Mouse (Mus musculus) spleen, postnatal 4 days (tissue): ENCODE measurements around the gene Malrd1.
"Not testable (repeated sequence)": the region's sequence is repeated elsewhere in the genome, so short reads cannot be mapped to it uniquely, and the experiment has no call there.

Experiments
- DNase-seq, 2 experiments: peaks; one replicate each; pipeline ENCODE4 v3.0.0; 2022; ENCODE audit warnings: low spot score in 2 of 2

The Malrd1 gene

DNA sequence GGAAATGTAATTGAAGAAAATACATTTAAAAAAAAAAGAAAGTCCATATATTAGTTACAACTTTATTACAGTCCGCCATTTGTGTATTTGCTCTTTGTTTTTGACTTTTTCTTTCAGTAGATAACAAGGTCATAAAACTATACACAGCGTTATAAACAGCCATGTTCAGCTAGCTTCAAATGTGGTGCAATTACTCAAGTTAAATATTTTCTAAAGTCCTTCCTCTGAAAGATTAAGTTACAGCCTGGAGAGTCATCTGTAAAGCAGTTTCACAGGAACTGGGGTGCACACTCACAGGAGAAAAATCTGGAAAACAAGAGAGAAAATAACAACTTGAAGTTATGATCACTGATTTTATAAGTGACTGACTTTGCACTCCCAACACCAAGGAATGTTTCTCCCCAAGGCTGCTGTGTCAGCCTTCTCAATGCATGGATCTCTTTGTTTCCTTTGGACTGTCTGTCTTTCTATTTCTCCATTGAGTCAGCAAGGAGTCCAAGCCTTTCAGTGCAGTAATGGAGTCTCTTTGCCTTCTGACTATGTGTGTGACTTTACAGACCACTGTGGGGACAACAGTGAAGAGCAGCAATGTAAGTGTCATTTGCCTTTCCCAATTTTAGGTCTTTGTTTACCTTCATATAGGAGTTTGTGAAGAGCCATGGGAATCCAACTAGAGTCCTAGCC is at the start of gene Malrd1:
Gene Malrd1, plus strand, starts transcription at position 239 of the 684 bp plus-strand sequence.
- no peak for DNase-seq

DNA sequence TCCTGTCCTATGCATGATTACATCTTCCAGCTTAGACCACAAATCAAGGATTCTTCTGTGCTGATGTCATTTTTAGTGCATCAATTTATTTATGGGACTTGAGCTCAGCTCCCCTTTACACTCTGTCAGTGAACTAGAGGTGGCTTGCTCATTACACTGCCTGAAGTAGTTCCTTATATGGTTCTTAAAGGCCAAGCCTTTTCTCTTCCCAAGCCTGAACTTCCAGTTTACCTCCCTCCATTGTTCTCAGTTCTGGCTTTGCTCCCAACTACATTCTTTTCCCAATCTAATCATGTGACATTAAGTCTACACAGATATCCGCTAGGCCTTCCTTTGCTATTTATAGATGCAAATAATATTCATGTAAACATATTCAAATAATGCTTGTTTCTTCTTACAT is 12.4 kb downstream of the Malrd1 start:
- no peak for DNase-seq

DNA sequence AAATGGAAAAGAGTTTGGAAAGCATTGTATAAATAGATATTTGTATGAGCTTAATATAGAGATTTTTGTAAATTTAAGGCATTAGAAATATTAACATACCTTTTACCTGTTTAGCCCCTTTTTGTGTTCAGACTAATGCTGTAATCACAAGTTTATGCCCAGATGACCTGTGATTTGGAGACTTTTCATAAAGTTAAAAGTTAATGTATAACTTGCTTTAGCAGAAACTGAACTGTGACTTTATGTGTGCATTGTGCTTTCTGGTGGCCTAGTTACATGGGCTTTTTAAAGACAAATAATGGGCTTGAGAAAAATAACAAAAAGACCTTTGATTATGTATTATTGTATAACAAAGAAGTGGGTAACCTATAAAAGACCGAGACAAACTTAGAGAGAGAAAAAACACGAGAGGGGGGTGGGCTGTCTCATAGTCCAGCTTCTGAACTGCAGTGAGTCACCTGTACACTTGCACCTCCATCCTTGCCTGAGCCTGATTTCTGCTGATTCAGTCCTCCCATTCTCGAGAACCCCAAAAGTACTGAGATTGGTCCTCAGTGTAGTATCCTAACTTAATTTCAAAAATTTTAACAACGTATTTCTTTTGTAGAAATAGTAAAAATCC is 87.2 kb downstream of the Malrd1 start:
- DNase-seq, result no peak

DNA sequence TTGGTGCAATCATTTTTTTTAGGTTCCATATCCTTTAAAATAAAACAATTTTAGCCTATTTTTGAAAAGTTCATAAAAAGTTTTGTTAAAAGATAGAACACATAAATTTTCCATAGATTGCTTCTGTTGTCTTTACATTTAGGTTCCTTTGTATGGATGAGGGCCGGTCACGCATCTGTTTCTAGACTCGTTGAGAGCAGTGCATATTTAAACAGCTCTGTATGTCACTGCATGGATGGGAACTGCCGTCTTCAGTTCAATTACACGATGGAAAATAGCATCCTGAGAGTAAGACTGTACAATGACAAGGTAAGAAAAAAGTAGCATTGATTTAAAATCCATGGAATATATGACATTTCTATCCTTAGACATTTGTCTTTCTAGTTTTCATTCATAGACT is 87.7 kb downstream of the Malrd1 start:
- no peak for DNase-seq

DNA sequence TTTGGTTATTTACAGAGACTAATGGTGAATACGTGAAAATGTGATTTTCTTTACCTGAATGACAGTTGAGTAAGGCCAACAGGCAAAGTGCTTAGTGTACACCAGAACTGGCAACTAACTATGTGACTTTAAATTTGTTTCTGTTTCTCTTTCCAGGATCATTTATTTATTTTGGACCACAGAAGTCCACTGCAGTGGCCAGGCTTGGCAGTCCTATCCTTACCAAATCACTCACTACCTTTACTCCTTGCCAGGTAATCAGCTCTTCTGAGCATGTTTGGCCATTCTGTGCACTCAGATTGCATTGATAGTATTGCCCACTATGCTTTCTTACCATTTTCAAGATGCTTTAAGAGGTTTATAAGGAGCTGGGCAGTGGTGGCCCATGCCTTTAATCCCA is 109.5 kb downstream of the Malrd1 start:
- DNase-seq, result no peak

DNA sequence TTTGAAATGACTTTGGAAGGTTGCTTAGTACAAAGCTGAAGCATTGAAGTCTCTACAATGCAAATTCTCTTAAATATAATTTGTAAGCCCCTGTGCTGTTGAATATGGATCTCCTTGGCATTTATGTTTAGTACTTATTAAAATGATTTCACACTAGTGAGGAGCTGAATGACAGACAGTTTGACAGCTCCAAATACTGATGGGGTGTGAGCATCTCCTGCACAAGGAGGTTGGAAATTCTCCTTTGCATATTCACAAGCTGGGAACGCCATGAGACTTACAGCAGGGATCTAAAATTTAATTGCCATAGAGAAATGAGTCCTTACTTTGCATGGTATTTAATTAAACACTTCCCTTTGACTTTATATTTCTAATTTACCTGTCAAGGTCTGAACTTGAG is 117.6 kb downstream of the Malrd1 start:
- no peak for DNase-seq

DNA sequence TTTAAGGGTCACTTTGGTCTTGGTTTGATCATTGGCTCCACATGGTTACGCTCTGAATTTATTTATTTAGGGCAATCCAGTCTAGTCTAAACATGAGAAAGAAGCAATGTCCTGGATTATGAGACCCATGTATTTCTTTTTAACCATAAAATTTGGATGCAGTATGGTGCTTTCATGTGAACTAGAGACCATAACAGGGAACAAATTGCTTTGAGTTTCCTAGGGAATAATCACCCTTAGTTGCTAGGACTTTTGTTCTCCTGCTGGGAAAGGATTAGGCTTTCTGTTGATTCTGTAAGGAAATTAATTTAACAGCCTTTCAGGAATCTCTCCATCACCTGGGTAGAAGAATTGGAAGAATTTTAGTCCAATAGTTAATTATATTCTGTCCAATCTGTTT is 130.1 kb downstream of the Malrd1 start:
- no peak for DNase-seq

DNA sequence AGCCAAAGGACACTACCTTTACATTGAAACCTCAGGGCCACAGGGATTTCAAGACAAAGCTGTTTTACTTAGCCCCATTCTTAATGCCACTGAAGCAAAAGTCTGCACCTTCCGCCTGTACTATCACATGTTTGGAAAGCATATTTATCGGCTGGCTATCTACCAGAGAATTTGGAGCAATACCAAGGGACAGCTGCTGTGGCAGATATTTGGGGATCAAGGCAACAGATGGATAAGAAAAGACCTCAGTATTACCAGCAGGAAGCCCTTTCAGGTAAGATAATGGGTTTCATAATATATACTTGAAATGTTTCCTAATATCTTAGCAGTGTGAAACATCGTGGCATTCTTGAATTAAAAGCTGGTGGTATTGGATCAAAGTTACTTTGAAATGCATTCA is 176.7 kb downstream of the Malrd1 start:
- DNase-seq, result no peak

DNA sequence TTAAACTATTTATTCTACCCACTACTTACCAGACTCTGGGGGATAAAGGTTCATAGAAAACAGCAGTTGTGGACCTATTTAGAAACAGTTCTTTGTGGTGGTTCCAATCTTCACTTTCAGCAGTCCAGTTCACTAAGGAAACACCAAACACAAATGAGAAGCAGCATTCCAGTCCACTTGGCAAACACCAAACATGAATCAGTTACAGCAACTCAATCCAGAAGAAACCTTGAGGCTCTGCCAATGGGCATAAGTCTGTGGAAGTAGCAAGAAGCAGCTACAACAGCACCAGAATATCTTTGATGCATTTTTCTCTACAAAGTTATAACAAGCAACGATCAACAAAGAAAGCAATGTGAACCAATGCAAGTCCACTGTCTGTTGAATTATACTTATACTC is 214.7 kb downstream of the Malrd1 start:
- DNase-seq, result no peak

DNA sequence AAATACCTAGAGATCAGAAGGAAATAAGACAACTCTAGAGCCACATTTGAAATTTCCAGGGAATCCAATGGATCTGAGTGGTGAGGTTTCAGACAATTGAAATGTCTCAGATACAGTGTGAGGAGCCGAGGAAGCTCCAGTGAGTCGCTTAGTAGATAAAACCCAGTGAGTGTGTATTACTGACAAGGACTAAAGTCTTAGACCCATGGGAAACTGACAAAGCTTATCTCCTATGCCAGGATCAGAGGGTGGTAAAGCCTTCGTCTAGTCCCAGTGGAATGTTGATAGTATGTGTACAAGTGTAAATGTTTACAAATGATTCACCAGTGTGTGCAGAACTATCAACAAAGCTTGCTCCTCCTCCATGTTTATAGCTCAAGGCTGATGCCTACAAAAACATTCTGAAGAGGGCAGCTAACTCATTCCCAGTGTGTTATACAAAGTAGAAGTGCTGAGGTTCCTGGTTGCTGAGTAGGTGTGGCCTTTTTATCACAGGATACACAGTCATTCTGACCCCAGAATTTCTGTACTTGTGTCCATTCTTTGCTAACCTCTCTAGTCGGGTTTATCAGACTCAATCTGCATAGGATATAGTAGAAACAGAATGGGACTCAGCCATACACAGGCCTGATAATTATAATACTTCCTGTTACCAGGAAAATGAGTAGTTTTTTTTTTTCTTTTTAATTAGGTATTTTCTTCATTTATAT is 218.9 kb downstream of the Malrd1 start:
- DNase-seq, result no peak

DNA sequence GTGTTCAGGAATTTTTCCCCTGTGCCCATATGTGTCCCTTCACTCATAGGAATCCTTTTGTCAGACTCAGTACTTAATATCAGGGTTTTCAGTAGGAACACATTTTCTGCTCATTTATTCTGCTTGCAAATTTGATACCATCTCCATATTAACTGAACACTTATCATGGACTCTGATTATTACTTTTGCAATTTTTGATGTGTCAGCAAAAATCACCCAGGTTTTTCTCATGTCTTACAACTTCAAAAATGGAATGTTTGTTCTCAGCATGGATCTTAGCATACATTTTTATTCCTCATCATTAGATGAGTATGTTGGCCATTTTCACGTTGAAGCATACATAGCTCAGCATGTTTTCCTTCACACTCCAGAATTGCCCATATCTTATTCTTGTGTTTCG is 258.5 kb downstream of the Malrd1 start:
- no peak for DNase-seq

DNA sequence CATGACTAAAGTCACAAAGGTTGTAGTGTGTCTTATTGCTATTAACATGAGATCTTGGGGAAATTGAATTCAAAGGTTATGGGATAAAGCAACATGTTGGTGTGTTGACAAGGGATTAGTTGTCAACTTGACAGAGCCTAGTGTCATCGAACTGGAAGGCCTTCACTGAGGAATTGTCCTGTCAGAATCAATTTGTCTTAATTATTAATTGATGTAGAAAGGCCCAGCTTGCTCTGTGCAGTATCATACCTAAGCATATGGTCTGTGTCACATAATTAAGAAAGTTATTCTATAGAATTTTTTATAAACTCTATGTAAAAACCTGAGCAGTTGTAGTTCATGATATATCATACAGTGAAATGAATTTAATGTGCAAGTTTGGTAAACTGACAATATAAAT is 289.4 kb downstream of the Malrd1 start:
- DNase-seq, result no peak

DNA sequence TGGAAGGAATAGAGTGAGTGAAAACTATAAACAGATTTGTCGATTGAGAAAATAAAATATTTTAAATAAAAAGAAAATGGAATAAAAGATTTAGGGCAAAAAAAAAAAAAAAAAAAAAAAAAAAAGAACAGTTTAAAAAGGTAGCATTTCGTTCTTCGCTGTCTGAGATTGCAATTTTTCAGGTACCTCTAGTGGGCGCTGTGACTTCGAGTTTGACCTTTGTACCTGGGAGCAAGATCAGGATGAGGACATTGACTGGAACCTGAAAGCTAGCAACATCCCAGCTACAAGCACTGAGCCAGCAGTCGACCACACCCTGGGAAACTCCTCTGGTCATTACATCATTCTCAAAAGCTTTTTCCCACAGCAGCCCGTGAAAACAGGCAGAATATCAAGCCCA is 343.1 kb downstream of the Malrd1 start:
- no peak for DNase-seq

DNA sequence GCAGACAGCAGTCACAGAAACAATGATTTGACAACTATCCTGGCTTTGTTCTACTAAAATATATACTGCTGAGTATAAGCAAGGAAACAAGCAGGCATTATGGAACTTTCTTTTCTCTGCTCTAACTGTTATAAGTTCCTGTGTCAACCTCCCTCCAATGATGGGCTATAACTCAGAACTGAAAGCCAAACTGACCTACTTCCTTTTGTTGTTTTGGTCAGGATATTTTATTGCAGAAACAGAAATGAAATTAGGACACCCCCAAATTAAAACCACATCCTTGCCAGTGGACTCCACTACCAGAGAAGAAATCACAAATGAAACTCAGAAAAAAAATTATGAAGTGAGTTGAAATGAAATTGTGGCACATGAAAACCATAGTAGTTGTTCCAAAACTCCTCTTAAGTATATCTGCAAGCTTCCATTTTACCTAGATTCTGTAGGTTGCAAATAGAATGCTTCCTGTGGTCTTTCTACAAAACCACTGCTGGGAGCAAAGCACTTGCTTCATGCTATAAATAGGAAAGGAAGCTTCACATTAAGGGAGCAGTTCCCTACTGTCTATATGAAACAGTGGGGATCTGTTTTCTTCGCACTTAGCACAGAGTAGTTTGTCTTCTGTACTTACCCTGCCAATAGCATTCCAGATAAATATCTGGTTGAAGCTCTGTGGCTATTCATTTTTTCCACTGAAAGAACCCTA is 367.3 kb downstream of the Malrd1 start:
- DNase-seq, result no peak

DNA sequence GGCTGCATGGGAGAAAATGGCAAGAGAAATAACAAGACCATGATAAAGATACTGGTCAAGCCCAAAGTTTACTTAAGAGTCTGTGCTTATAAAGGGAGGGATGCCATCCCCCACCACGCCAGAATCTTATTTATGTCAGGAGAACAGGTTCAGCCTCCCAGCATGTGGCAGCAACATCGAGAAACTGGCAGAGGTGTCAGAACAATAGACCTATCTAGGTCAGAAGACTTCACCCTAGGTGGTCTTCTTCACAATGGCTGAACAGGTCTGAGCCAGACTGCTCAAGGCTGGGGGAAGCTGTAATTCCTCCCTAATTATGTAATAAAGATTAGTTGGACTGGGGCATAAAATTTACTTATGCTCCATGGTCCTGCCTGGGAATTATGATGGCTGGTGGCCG is 399.2 kb downstream of the Malrd1 start:
- DNase-seq, result no peak

DNA sequence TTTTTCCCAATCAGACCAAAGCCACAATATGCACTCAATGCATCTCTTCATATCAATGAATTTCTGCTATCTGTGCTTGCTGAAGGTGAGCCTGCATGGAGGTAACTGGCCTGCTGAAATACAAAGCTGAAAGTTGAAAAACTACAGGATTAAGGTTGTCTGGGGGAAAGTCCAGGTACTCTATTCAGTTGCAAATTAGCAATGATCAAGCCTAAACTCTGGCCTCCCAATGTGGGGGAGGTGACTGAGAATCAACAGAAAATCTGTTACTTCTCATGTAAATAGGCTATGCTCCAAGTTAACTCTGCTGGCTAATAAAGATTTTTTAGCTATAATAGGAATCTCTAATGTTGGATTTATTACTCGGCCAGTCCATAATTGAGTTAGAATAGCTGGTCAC is 399.8 kb downstream of the Malrd1 start:
- no peak for DNase-seq

DNA sequence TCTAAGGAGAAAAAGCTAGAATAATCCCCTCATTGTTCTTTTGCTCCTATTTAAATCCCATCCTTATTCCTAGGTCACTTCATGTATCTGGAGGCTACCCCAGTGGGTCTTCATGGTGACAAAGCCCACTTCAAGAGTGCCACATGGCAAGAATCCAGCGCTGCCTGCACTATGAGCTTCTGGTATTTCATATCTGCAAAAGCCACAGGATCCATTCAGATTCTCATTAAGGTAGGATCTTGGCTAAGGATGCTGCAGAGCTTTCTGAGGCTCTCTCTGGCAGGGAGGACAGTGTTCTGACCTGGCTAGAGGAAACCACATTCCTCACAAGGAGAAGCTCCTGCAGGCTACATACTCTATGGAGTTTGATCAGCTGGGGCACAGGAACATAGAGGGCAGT is 405.2 kb downstream of the Malrd1 start:
- DNase-seq, result no peak

DNA sequence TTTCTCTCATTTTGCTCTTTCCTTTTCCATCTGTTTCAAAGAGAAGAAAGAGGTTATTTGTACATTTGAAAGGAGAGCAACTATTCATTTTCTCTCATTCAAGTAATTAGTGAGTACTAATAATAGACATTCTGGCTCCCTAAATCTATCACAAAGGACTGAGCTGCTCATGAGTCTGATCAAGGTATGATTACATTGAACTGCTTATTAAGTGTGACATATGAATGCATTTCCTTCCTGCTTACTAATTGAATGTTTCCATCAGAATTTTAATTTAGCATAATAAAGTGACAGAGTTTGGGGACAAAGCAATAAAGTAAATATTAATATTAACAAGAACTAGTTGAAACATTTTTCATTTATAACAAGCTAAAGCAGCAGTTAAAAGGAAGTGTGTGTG is 405.6 kb downstream of the Malrd1 start:
- no peak for DNase-seq

DNA sequence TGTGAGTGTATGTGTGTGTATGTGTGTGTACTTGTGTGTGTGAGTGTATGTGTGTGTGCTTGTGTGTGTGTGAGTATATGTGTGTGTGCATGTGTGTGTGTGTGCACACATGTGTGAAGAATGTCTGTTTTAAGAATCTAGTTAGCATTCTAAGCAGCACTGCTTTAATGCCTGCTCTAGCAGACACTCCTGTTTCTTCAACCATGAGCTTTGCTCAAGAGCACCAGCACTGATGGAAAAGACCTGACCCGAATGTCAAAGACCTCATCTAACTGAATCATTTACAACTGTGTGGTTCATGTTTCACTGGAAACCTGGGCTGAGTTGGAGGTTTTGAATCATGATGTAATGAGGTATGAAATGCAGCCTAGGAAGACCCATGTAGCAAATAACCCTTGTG is 406.1 kb downstream of the Malrd1 start:
- no peak for DNase-seq

DNA sequence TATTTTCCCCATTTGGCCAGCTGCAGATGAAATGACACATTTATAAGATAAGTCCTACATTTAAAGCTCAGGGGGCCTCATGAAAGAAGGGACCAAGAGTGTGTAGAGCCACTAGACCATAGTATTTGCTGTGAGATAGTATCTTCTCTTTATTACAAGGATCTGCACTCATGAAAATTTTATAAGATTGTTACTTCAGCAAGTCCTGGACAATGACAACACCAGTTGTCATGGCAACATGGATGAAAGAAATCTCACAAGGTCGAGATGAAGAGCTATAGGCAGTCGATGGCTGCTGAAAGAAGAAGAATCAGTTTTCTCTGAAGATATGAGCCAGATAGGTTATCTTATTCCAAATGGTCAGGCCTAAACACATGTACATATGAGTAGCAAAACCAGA is 476.6 kb downstream of the Malrd1 start:
- no peak for DNase-seq

DNA sequence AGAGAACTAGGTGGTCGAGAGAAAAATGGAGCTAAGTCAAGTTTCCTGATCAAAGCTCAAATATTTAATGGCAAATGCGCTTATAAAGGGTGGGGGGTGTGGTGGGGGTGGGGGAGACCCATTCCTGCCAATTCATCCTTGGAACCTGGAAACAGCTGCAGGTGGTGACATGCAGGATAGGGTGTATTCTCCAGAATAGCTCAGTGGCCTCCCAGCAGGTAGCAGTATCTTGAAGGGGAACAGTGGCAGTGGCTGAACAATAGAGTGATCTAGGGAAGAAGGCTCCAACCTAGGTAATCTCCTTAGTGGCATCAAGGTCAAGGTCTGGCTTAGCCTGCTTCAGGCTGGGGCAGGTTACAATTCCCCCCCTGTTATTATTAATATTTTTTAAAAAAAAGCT is 490.8 kb downstream of the Malrd1 start:
- DNase-seq, result not testable (repeated sequence)

DNA sequence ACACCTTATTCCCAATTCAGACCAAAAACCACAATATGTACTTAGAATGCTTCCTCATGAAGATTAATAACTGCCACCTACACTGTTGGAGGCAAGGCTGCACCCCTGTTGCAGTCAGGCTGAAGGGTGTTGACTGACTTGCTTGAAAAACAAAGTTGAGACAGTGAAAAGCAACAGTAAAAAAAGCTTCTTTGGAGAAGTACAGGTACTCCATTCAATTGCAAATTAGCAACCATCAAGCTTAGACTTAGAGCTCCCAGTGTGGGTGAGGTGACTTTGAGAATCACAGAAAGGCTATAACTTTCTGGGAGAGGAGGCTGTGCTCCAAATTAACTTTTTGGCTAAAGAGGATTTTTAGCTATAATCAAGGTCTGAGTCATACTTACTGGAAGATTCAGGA is 491.4 kb downstream of the Malrd1 start:
- DNase-seq, result not testable (repeated sequence)

DNA sequence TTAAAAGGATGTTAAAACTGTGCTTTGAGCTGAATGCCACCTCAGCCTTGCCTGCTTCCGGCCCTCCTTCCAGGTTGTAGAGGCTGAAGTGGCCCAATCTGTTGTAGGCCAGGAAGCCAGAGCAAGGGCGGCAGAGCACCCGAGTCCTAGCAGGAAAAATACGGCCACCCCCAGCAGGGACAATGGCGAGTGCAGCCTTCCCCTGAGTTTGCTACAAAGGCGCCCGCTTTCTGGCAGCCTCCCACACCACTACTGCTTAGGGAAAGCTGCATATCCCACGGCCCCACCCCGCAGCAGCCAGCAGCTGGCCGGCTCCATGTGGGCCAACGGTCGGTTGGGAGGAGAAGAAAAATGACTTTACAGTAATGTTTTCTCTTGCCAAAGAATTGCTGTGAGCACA is 503.5 kb downstream of the Malrd1 start:
- no peak for DNase-seq
